Mouse (Mus musculus) forebrain, embryonic 11.5 days (tissue): ENCODE measurements around the gene Uncx. TPM values are rescaled to one million over a fixed set of nuclear protein-coding genes. Genes with fewer than 3 reads are reported as not detected.

Source experiments
- ATAC-seq: fragments of 200-750 bp; cut with Nextera tagmentation; replicated peaks from 2 replicates; pipeline ENCODE4 v1.8.0; 2017; ENCODE audit warnings: moderate TSS enrichment; ENCODE audit not compliant: low FRiP score
- DNase-seq: peaks from one replicate; pipeline ENCODE4 v3.0.0-alpha.2; 2017; ENCODE audit warnings: low spot score
- H3K27ac ChIP-seq: fragments of 300-500 bp; sonication (generic); 2 replicates; pipeline ENCODE4 v1.5.1; 2014; ENCODE audit warnings: low read depth, low read length
- H3K27me3 ChIP-seq: fragments of 300-500 bp; sonication (generic); 2 replicates; pipeline ENCODE4 v1.6.1; 2014; ENCODE audit warnings: mild to moderate bottlenecking, low read length, mixed read lengths; ENCODE audit not compliant: control insufficient read depth, insufficient read depth
- H3K36me3 ChIP-seq: fragments of 300-500 bp; sonication (generic); 2 replicates; pipeline ENCODE4 v1.6.1; 2014; ENCODE audit warnings: mild to moderate bottlenecking, low read length, moderate library complexity, mixed read lengths; ENCODE audit not compliant: control insufficient read depth, insufficient read depth
- H3K4me1 ChIP-seq: fragments of 300-500 bp; sonication (generic); replicated peaks from 2 replicates; pipeline ENCODE4 v1.6.1; 2014; ENCODE audit warnings: low read length, mixed read lengths; ENCODE audit not compliant: control insufficient read depth, insufficient read depth
- H3K4me2 ChIP-seq: fragments of 300-500 bp; sonication (generic); 2 replicates; pipeline ENCODE4 v1.6.1; 2014; ENCODE audit warnings: low read depth, mild to moderate bottlenecking, low read length, moderate library complexity, mixed read lengths; ENCODE audit not compliant: severe bottlenecking
- H3K4me3 ChIP-seq: fragments of 300-500 bp; sonication (generic); 2 replicates; pipeline ENCODE4 v1.5.1; 2014; ENCODE audit warnings: low read depth, low read length
- H3K9ac ChIP-seq: fragments of 300-500 bp; sonication (generic); 2 replicates; pipeline ENCODE4 v1.6.1; 2014; ENCODE audit warnings: low read length
- H3K9me3 ChIP-seq: fragments of 300-500 bp; sonication (generic); 2 replicates; pipeline ENCODE4 v1.6.1; 2016; ENCODE audit warnings: low read length, mixed read lengths; ENCODE audit not compliant: control insufficient read depth
- WGBS: fragments of 180-500 bp; shearing (Covaris S2); extraction: QIAGEN DNeasy Blood & Tissue Kit; methylation state at CpG from one replicate; pipeline ENCODE4 v1.1.7; 2014; 5-methylcytosine and 5-hydroxymethylcytosine counted together
- polyA plus RNA-seq: library from polyadenylated mRNA; unstranded; fragments of >200 nt; fragmentation: Nextera tagmentation; extraction: Ambion mirVana; gene quantifications from 2 replicates; pipeline ENCODE4 v1.2.1, GENCODE M21; 2014

Gene Uncx
- polyA plus RNA-seq, 1 experiment from 2014 or later, result 28.2 TPM

DNA sequence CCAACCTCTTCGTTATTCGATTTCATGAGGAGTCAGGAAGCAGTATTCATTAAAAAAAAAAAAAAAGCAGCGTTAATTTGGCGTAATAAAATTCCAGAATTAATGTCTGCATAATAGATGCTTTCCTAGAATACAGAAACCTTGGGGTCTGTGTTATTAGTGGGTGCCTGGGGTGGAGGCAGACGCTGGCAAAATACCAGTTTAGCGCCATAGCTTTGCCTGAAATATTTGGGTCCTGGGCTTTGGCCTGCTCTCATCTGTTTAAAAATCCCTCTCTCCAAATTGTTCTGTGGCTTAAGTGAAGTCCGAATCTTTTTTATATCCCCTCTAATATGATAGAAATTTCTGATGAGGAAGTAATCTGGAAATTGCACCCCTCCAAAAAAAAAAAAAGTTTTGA is 1.9 kb downstream of the Uncx start:
- 2% methylated on average over 7 of the region's 7 CpGs for WGBS
- Histone ChIP-seq H3K9ac (peak overlapping the region; percentile 17; the same call in 1 of the 2 replicates), H3K4me2 (peak overlapping the region; percentile 35; the same call in 1 of the 2 replicates), H3K4me1 (peaks cover 11% of the 10 kb centered on the region; the same call in 1 of the 2 replicates), H3K27me3 (peaks cover 93% of the 10 kb centered on the region), H3K4me3 (peak overlapping the region; percentile 34), H3K9me3 (no peaks in the 10 kb centered on the region), H3K36me3 (no peaks in the 10 kb centered on the region), H3K27ac (no peak overlapping the region)
- no peak for DNase-seq
- ATAC-seq, result no peak

DNA sequence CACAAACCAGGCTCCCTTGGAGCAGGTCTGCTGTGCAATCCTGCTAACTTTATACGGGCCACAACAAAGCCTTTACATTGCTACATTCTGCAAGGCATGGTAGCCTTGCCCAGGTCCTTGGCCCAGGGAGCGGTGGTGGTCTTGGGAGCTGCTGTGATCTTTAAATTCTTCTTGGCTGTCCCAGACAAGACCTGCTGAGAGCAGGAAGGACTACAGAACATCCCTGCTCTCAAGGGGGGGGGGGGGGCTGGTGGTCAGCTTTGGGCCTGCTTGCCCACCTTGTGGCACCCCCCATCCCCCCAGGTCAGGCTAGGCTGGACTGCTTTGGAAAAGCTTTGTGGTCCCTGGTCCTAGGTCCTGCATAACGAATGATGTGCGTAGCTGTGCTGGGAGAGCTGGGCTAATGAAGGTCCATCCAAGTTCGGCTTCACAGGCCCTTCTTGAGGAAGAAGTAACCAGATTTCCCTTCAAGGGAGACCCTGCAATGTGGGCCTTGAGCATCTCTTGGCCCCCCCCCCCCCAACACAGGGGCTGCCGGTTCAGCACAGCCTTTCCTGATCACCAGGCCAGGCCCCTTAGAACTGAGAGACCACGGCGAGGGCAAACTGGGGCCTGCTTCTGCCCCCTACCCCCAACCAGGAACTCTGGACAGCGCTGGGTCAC is 2.5 kb downstream of the Uncx start:
- WGBS, result under 1% methylated on average over 9 of the region's 9 CpGs
- H3K27ac ChIP-seq, result no peak overlapping the region
- no peaks in the 10 kb centered on the region for H3K36me3 ChIP-seq
- peak overlapping the region; percentile 35; the same call in 1 of the 2 replicates for H3K4me2 ChIP-seq
- peaks cover 8% of the 10 kb centered on the region; the same call in 1 of the 2 replicates for H3K4me1 ChIP-seq
- DNase-seq, result no peak
- H3K4me3 ChIP-seq, result peak overlapping the region; percentile 34
- peak overlapping the region; percentile 47; the same call in 1 of the 2 replicates for H3K9ac ChIP-seq
- H3K9me3 ChIP-seq, result no peaks in the 10 kb centered on the region
- peaks cover 93% of the 10 kb centered on the region for H3K27me3 ChIP-seq
- no peak for ATAC-seq

DNA sequence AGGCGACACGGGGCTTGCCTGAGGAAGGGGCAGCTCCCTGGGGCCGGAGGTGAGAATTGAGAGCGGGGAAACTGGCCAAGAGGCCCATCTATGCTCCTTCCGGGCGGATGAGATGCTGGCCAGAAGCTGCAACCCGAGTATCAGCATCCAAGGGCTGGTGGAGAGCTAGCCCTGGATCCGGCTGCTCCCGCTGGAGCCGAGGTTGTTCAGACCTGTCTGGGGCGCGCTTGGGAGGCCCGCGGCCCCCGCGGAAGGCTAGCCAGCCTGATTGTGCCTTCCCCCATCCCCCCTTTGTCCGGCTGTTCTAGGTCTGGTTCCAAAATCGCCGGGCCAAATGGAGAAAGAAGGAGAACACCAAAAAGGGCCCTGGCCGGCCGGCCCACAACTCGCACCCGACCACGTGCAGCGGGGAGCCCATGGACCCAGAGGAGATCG is 3.1 kb downstream of the Uncx start:
- H3K4me1 ChIP-seq, result peaks cover 11% of the 10 kb centered on the region; the same call in 1 of the 2 replicates
- no peaks in the 10 kb centered on the region for H3K9me3 ChIP-seq
- ATAC-seq (no peak), DNase-seq (no peak)
- peak overlapping the region; percentile 47 for H3K9ac ChIP-seq
- under 1% methylated on average over 26 of the region's 26 CpGs for WGBS
- H3K27ac ChIP-seq, result no peak overlapping the region
- H3K27me3 ChIP-seq, result peaks cover 92% of the 10 kb centered on the region
- no peaks in the 10 kb centered on the region for H3K36me3 ChIP-seq
- H3K4me3 ChIP-seq, result peak overlapping the region; percentile 34
- peak overlapping the region; percentile 35; the same call in 1 of the 2 replicates for H3K4me2 ChIP-seq

DNA sequence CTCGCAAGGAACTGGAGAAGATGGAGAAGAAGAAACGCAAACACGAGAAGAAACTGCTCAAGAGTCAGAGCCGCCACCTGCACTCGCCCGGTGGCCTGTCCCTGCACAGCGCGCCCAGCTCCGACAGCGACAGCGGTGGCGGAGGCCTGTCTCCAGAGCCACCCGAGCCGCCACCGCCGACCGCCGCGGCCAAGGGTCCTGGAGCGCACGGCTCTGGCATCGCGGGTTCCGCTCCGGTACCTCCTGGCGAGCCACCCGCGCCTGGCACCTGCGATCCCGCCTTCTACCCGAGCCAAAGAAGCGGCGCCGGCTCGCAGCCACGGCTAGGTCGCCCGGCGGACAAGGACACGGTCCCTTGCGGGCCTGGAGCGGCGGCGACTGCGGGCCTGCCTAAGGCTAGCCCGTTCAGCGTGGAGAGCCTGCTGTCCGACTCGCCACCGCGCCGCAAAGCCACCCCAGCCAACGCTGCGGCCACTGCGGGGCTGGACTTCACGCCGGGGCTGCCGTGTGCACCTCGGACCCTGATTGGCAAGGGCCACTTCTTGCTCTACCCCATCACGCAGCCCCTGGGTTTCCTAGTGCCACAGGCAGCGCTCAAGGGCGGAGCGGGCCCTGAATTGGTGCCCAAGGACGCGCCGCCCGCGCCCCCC is 3.6 kb downstream of the Uncx start:
- H3K4me2 ChIP-seq, result peak overlapping the region; percentile 35
- WGBS, result 0% methylated on average over 68 of the region's 68 CpGs
- H3K36me3 ChIP-seq, result no peaks in the 10 kb centered on the region
- peaks cover 7% of the 10 kb centered on the region for H3K4me1 ChIP-seq
- H3K9ac ChIP-seq, result peak overlapping the region; percentile 47
- peak overlapping the region; percentile 34 for H3K4me3 ChIP-seq
- ATAC-seq (no peak; the same call in 1 of the 2 replicates), DNase-seq (peak; percentile 76)
- peak overlapping the region; percentile 27 for H3K27ac ChIP-seq
- no peaks in the 10 kb centered on the region for H3K9me3 ChIP-seq
- peaks cover 92% of the 10 kb centered on the region for H3K27me3 ChIP-seq

DNA sequence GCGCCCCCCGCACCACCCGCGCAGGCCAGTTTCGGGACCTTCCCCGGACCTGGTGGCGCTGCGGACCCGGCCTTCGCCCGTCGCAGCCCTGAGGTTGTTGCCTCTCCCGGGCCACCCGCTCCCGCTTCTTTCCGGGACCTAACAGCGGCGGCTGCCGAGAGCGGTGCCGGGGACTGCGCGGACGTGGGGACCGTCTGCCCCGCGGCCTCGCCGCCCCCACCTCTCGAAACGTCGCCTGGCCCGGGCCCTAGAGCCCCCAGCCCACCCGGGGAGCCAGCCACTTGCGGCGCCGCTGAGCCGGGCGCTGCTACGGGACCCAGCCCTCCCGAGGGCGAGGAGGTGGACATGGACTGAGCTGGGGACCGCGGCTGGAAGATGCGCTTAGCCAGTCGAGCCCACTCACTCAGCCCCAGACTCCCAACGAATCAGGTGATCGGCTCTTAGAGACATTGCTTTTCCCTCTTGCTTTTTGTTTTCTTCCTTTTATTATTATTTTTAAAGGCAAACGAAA is 4.2 kb downstream of the Uncx start:
- Histone ChIP-seq H3K4me3 (peak overlapping the region; percentile 34), H3K4me2 (peak overlapping the region; percentile 35), H3K4me1 (peaks cover 7% of the 10 kb centered on the region), H3K36me3 (no peaks in the 10 kb centered on the region), H3K9ac (peak overlapping the region; percentile 47), H3K9me3 (no peaks in the 10 kb centered on the region), H3K27ac (peak overlapping the region; percentile 27), H3K27me3 (peaks cover 92% of the 10 kb centered on the region)
- under 1% methylated on average over 44 of the region's 49 CpGs for WGBS
- ATAC-seq (no peak), DNase-seq (peak; percentile 72)

DNA sequence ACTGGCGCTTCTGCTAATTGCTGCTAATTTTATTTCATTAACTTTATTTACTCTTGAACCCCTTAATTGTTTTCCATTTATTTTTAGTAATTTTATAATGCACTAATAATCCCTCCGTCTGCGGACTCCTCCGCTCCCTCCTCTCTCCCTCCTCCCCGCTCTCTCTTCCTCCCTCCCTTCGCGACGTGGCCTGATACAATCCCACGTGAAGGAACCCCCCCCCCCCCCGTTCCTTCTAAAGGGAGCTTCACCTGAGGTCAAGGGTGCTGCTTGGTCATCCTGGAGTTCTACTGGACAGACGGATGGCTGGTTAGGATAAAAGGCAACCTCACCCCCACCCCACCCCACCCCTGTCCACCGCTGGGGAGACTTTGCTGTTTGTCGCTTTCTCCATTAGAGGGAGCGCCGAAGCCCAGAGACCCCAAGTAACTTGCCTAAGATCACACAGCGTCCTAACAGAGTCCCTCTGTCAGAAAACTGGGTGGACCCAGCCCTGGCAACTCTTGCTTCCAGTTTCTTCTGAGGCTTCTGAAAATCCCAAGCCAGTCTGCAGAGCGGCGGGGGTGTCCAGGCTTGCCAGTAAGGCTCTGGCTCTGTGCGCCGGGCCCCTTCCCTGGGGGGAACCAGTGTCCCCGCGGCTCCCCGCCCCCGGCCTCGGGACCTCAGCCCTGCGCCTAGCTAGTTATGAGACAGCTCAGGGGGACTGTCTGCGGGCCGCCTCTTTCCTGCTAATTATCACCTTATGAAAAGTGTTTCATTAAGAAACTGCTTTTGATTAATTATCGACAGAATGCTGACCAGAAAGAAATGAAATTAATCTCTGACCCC is 10.4 kb downstream of the Uncx start:
- no peak overlapping the region for H3K4me3 ChIP-seq
- WGBS, result 1% methylated on average over 29 of the region's 29 CpGs
- no peak overlapping the region for H3K27ac ChIP-seq
- H3K36me3 ChIP-seq, result no peaks in the 10 kb centered on the region
- peaks cover 20% of the 10 kb centered on the region for H3K4me1 ChIP-seq
- H3K9ac ChIP-seq, result no peak overlapping the region
- ATAC-seq (no peak), DNase-seq (no peak)
- H3K9me3 ChIP-seq, result no peaks in the 10 kb centered on the region
- H3K27me3 ChIP-seq, result peaks cover 92% of the 10 kb centered on the region
- no peak overlapping the region for H3K4me2 ChIP-seq

GRCm38 (mm10) chr5:139554478-139555335 is 11.4 kb downstream of the Uncx start:
- ATAC-seq (no peak), DNase-seq (no peak)
- Histone ChIP-seq H3K27ac (0 out of 2 replicates have a peak overlapping the region, but pooled peaks have one; percentile 0), H3K4me1 (peaks cover 29% of the 10 kb centered on the region), H3K4me3 (no peak overlapping the region), H3K36me3 (no peaks in the 10 kb centered on the region), H3K9me3 (no peaks in the 10 kb centered on the region), H3K27me3 (peaks cover 88% of the 10 kb centered on the region), H3K9ac (no peak overlapping the region), H3K4me2 (no peak overlapping the region)
- WGBS, result 1% methylated on average over 28 of the region's 28 CpGs
